Mouse (Mus musculus): ENCODE results near the gene Nt5c. TPM values are rescaled to one million over a fixed set of nuclear protein-coding genes. Genes with fewer than 3 reads are reported as not detected.
"Not testable (repeated sequence)": the region's sequence is repeated elsewhere in the genome, so short reads cannot be mapped to it uniquely, and the experiment has no call there.

The Nt5c gene
- polyA plus RNA-seq, 1 experiment, result 144 TPM

GRCm38 (mm10) chr11:115512004-115512403, 20.3 kb upstream of the Nt5c start:
- DNase-seq (ENCODE audit: low read depth, low spot score), result no peak
- WGBS, result 20% methylated on average over 3 of the region's 3 CpGs

GRCm38 (mm10) chr11:115511121-115511520, 19.5 kb upstream of the Nt5c start:
- 62% methylated on average over 2 of the region's 2 CpGs for WGBS
- DNase-seq (ENCODE audit: low read depth, low spot score), result no peak

- DNase-seq (ENCODE audit: low read depth, low spot score), result no peak
- WGBS, result 27% methylated on average over 5 of the region's 5 CpGs
Measured at GRCm38 (mm10) chr11:115510507-115510888, 18.8 kb upstream of the Nt5c start.

- 24% methylated on average over 6 of the region's 6 CpGs for WGBS
- no peak for DNase-seq (ENCODE audit: low read depth, low spot score)
Measured at GRCm38 (mm10) chr11:115509773-115510506, 18.3 kb upstream of the Nt5c start.

GRCm38 (mm10) chr11:115508061-115508460, 16.4 kb upstream of the Nt5c start:
- DNase-seq (ENCODE audit: low read depth, low spot score), result no peak
- 49% methylated on average over 2 of the region's 2 CpGs for WGBS

GRCm38 (mm10) chr11:115506586-115506985, 14.9 kb upstream of the Nt5c start:
- no peak for DNase-seq (ENCODE audit: low read depth, low spot score)
- 54% methylated on average over 3 of the region's 3 CpGs for WGBS

- no peak for DNase-seq (ENCODE audit: low read depth, low spot score)
- 78% methylated on average over 6 of the region's 6 CpGs for WGBS
Measured at GRCm38 (mm10) chr11:115502636-115503035, 11.0 kb upstream of the Nt5c start.

- DNase-seq (ENCODE audit: low read depth, low spot score), result not testable (repeated sequence)
- 84% methylated on average over 9 of the region's 9 CpGs for WGBS
Measured at GRCm38 (mm10) chr11:115496559-115496958, 4.9 kb upstream of the Nt5c start.

- DNase-seq (ENCODE audit: low read depth, low spot score), result no peak
- WGBS, result 25% methylated on average over 6 of the region's 6 CpGs
Measured at GRCm38 (mm10) chr11:115492387-115492786, 725 bp upstream of the Nt5c start.

- no peak for DNase-seq (ENCODE audit: low read depth, low spot score)
- WGBS, result 19% methylated on average over 25 of the region's 25 CpGs
Measured at GRCm38 (mm10) chr11:115490441-115491355, 964 bp downstream of the Nt5c start.

GRCm38 (mm10) chr11:115488551-115489104, 3.0 kb downstream of the Nt5c start:
- 90% methylated on average over 19 of the region's 19 CpGs for WGBS
- DNase-seq (ENCODE audit: low read depth, low spot score), result no peak

GRCm38 (mm10) chr11:115485155-115485554, 6.5 kb downstream of the Nt5c start:
- 92% methylated on average over 12 of the region's 12 CpGs for WGBS
- no peak for DNase-seq (ENCODE audit: low read depth, low spot score)

- DNase-seq (ENCODE audit: low read depth, low spot score), result no peak
Measured at GRCm38 (mm10) chr11:115483726-115484125, 7.9 kb downstream of the Nt5c start.

GRCm38 (mm10) chr11:115483278-115483677, 8.4 kb downstream of the Nt5c start:
- 79% methylated on average over 11 of the region's 11 CpGs for WGBS
- DNase-seq (ENCODE audit: low read depth, low spot score), result no peak

More at GRCm38 (mm10) chr11:115483726-115484125, 7.9 kb downstream of the Nt5c start:
- 21% methylated on average over 6 of the region's 6 CpGs for WGBS

GRCm38 (mm10) chr11:115481553-115482259, 10.0 kb downstream of the Nt5c start:
- 74% methylated on average over 6 of the region's 6 CpGs for WGBS

GRCm38 (mm10) chr11:115478296-115478938, 13.2 kb downstream of the Nt5c start:
- no peak for DNase-seq (ENCODE audit: low read depth, low spot score)
- 87% methylated on average over 9 of the region's 9 CpGs for WGBS

More at GRCm38 (mm10) chr11:115481553-115482259, 10.0 kb downstream of the Nt5c start:
- DNase-seq (ENCODE audit: low read depth, low spot score), result no peak

GRCm38 (mm10) chr11:115477388-115477787, 14.3 kb downstream of the Nt5c start:
- WGBS, result 78% methylated on average over 7 of the region's 7 CpGs
- DNase-seq (ENCODE audit: low read depth, low spot score), result not testable (repeated sequence)

- WGBS, result 46% methylated on average over 4 of the region's 4 CpGs
Measured at GRCm38 (mm10) chr11:115476630-115477029, 15.0 kb downstream of the Nt5c start.

GRCm38 (mm10) chr11:115475758-115476237, 15.9 kb downstream of the Nt5c start:
- 1% methylated on average over 28 of the region's 28 CpGs for WGBS
- DNase-seq (ENCODE audit: low read depth, low spot score), result no peak

More at GRCm38 (mm10) chr11:115476630-115477029, 15.0 kb downstream of the Nt5c start:
- not testable (repeated sequence) for DNase-seq (ENCODE audit: low read depth, low spot score)
